Mouse (Mus musculus): ENCODE results near the gene Lsr.

DNA sequence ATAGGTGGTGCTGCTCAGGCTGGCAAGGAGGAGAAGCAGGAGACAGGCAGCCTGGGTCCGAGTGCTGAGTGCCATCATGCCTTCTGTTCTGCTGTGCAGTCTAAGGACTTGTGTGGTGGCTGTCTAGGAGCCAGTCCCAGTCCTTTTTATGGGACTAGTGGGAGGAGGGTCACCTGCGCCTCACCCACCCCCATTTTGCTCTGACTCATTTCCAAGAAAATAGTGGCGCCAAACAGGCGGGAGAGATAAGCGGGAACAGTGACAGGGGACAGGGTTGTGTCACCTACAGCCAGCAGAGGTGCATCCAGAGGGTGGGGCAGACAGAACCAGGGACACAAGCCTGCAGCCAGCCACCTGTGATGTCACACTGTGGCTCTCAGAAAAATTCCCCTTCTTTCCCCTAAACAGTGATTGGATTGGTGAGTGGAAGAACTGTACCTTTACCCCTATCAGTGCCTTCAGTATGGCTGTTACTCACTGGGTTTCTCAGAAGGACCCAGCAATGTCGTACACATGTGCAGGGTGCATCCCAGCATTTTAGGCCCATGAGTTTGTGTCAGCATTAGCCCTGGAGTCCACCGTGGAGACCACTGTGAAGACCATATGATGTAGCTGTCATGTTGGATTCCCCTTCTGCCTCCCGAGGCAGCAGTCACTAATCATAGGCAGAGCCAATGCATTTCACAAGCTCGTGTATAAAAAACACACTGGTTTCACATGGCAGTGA, 29.2 kb downstream of the Lsr start, which contains the start of gene Hamp:
- TF ChIP-seq CTCF (IDR thresholded peaks at IDR 0.05; ENCODE audit: borderline replicate concordance, insufficient read depth, low read length) (no peak), POLR2A (IDR thresholded peaks at IDR 0.05; ENCODE audit: low read depth, low read length) (no peak)
